Mouse (Mus musculus): ENCODE measurements around the gene Gnl2.

DNA sequence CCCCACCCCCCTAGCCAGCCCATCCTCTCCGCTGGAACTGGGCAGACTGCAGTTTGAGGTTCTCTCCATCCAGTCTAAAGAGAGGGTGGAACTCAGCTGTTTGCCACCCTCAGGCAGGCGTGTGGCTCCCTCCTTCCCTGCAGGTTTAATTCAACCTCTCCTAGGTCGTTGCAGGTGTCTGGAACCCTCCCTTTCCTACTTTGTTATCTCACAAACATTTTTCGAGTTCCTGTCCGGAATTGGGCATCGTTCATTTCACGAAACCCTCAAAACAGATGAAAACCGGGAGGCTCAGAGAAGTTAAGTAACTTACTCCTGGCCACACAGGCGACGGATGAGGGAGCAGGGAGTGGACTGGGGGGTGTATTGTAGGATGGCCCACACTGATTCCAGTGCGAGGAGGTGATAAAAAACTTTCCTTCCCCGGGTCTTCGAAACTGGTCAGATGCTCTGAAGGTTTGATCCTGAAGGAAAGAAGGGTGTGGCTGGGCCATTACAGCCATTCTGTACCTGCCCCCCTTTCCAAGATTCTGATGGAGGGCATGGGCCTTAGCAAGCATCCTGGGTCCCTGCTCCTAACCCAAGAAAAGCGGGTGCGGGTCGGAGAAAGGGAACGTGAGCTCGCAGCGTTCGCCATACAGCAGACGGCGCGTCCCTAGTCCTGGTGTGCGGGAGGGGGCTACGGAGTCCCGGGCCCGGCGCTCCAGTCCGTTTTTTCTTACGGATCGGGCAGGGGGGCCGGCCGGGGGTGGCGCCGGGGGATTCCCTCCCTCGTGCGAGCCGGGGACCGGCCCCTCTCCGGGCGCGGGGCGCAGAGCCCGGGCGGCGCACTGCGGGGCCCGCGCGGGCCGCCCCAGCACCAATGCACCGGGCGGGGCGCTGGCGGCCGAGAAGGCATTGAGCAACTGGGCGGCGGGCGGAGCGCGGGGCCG lies 30.4 kb upstream of the Gnl2 start, which contains the start of gene Rspo1:
- TF ChIP-seq POLR2A (IDR thresholded peaks at IDR 0.05; ENCODE audit: borderline replicate concordance, extremely low read depth, insufficient read depth, insufficient read length, poor library complexity, severe bottlenecking) = no peak
- TF ChIP-seq CTCF (IDR thresholded peaks at IDR 0.05; ENCODE audit: borderline replicate concordance, extremely low read depth, insufficient read depth, insufficient read length) = no peak
